Mouse (Mus musculus) hindlimb bud, embryonic 11.5 days (tissue): ENCODE data around the gene B130006D01Rik.
A peak's percentile ranks its signal among the peaks of the same experiment; 100 is the strongest.
"Not testable (repeated sequence)": the region's sequence is repeated elsewhere in the genome, so short reads cannot be mapped to it uniquely, and the experiment has no call there.

Source experiments
- DNase-seq: peaks from one replicate; pipeline ENCODE4 v3.0.0-alpha.2; 2012; ENCODE audit warnings: low read depth, low spot score; ENCODE audit errors: extremely low spot score

The B130006D01Rik gene

GRCm38 (mm10) chr11:95713225-95713810 is 10.1 kb upstream of the B130006D01Rik start:
- no peak for DNase-seq

- no peak for DNase-seq
Measured at GRCm38 (mm10) chr11:95713811-95714241, 9.6 kb upstream of the B130006D01Rik start.

GRCm38 (mm10) chr11:95714411-95714810 is 9.0 kb upstream of the B130006D01Rik start:
- no peak for DNase-seq

GRCm38 (mm10) chr11:95716136-95716535 is 7.3 kb upstream of the B130006D01Rik start:
- DNase-seq: no peak

- no peak for DNase-seq
Measured at GRCm38 (mm10) chr11:95719356-95719755, 4.0 kb upstream of the B130006D01Rik start.

GRCm38 (mm10) chr11:95724466-95724865 is 1.1 kb downstream of the B130006D01Rik start:
- DNase-seq: no peak

GRCm38 (mm10) chr11:95726156-95726555 is 2.8 kb downstream of the B130006D01Rik start:
- DNase-seq: no peak

GRCm38 (mm10) chr11:95727947-95728346 is 4.6 kb downstream of the B130006D01Rik start:
- DNase-seq: no peak

DNA sequence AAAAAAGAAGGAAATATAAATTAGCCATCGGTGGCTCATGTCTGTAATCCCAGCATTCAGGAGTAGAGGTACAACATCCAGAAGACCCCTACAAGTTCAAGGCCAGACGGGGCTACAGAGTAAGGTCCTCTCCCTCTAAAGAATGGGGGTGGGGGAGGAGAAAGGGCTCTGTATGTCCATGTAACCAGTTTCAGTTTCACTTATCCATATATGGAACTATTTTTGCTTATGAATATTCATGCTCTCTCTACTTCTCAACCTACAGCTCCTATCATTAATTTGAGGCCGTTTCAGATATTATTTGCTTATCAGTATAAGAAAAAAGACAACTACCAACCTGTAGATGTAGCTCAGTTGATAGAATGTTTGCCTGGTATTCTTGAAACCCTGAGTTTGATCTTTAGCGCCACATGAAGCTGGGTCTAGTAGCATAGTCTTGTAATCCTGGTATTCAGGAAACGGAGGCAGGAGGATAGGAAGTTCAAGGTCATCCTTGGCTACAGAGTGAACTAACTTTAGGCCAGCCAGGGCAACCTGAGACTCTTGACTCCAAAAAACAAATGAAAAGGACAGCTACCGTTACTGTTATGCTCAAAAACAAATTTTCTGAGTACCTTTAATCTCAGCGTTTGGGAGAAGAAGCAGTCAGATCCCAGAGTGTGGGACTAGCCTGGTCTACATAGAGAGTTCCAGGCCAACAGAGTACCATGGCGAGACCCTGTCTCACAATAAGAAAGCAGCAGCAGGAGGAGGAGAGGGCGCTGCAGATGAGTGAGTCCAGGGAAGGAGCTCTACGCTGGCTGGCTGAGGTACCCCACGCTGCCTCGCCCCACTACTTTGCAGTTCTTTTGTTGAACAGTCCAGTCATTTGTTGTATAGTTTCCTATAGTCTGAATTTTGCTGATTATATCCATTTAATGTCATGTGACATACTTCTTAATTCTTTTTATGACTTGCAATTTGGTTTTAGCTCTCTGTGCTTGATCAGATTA is 5.8 kb downstream of the B130006D01Rik start:
- DNase-seq: no peak

GRCm38 (mm10) chr11:95734485-95734884 is 11.1 kb downstream of the B130006D01Rik start:
- DNase-seq: no peak

- no peak for DNase-seq
Measured at GRCm38 (mm10) chr11:95737811-95738210, 14.4 kb downstream of the B130006D01Rik start.

DNA sequence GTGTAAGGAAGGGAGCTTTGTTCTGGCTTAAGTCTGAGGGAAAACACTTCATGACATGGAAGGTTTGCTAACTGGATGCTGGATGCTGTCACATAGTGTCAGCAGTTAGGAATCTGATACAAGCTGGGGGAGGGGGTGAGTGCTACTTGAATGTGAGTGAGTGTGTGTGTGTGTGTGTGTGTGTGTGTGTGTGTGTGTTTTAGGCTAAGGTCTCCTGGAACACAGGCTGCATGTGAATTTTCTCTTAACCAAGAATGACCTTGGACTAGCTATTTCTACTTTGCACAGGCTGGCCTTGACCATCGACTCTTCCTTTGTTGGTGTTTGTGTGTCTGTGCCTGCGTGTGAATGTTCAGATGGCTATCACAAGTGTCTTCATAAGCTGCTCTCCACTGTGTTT is 21.1 kb downstream of the B130006D01Rik start:
- no peak for DNase-seq

- DNase-seq: no peak
Measured at GRCm38 (mm10) chr11:95746821-95747220, 23.4 kb downstream of the B130006D01Rik start.

DNA sequence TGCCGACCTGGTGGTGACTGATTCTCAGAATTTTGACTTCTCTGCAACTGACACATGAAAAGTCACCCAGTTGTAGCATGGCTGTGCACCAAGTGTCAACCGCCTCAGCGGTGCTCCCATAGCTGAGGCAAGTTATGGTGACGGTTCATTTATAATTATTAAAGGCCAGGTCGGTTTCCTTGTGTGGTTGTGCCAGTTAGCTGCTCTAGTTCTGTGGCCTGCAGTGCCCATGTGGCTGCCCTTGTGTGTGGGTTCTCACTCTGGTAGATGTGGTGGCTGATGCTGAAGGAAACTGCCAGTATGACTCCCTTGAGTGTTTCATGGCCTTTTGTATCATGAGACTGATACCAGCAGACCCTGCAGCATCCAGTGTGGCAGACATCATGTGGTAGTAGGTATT is 24.9 kb downstream of the B130006D01Rik start:
- DNase-seq: no peak

DNA sequence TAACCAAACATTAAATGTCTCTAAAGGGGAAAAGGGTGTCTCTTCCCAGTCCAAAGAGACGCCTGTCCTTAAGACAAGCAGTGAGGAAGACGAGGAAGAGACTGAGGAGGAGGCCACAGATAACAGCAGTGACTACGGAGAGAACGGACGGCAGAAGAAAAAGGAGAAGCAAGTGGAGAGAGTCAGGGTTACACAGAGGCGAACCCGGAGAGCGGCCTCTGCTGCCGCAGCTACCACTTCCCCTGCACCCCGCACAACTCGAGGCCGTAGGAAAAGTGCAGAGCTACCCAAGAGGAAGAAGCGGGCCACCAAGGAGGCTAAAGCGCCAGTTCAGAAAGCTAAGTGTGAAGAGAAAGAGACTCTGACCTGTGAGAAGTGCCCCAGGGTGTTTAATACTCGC is 26.2 kb downstream of the B130006D01Rik start:
- no peak for DNase-seq

DNA sequence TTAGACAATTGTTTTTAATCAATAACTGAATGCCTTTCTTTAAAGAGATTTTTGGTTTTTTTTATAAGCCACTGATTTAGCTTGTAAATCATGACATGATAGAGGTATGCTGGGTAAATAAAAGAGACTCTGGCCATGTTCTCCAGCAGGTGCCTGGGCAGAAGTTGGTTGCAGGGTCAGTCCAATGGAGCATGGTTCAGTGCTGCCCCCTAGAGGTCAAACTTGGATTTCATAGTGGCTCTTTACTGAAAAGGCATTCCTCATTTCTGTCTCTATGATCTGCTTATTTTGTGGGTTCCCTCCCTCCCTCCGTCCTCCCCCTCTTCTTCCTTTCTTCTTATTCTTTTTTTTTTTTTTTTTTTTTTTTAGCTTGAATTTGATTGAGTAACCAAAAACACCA is 27.6 kb downstream of the B130006D01Rik start:
- DNase-seq: peak; percentile 71

GRCm38 (mm10) chr11:95755137-95755536 is 31.8 kb downstream of the B130006D01Rik start:
- DNase-seq: not testable (repeated sequence)

- DNase-seq: no peak
Measured at GRCm38 (mm10) chr11:95760521-95760920, 37.1 kb downstream of the B130006D01Rik start.

GRCm38 (mm10) chr11:95762996-95763395 is 39.6 kb downstream of the B130006D01Rik start:
- DNase-seq: no peak

GRCm38 (mm10) chr11:95764806-95765205 is 41.4 kb downstream of the B130006D01Rik start:
- DNase-seq: no peak

GRCm38 (mm10) chr11:95765334-95765733 is 41.9 kb downstream of the B130006D01Rik start:
- DNase-seq: no peak

GRCm38 (mm10) chr11:95768244-95768643 is 44.9 kb downstream of the B130006D01Rik start:
- DNase-seq: no peak
